Mouse (Mus musculus): ENCODE measurements around the gene Tmem50b. TPM values are rescaled to one million over a fixed set of nuclear protein-coding genes. Genes with fewer than 3 reads are reported as not detected.

The Tmem50b gene
- polyA plus RNA-seq, 1 experiment from 2014 or later: 39.5 TPM

DNA sequence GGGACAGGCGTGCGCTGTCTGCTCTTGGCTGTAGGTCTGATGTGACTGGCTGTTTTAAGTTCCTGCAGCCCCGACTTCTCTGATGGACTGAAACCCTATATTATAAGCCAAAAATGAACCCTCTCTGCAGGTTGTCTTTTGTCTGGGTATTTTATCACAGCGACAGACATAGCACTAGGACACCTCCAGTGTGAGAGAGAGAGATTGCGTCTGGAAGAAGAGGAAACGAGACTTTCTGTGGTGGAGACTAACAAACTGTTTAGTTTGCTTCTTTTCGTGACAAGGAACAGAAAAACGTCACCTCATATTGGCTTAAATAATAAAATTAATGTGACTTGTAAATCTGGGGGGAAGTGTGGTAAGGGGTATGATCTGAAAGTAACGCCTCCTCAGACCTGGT lies 4.1 kb upstream of the Tmem50b start:
- ATAC-seq (ENCODE audit: low read depth) (no peak), DNase-seq (ENCODE audit: low spot score) (no peak)
- Histone ChIP-seq H3K9ac (ENCODE audit: low read depth, low read length) (no peak overlapping the region), H3K27me3 (replicated peaks; ENCODE audit: control insufficient read depth, insufficient read depth, low read length) (no peaks in the 10 kb centered on the region), H3K9me3 (ENCODE audit: control insufficient read depth, low read length) (no peaks in the 10 kb centered on the region), H3K4me2 (ENCODE audit: low read depth, low read length) (no peak overlapping the region), H3K36me3 (ENCODE audit: control insufficient read depth, insufficient read depth, low read length) (no peaks in the 10 kb centered on the region), H3K4me3 (ENCODE audit: low read depth, low read length) (no peak overlapping the region), H3K4me1 (ENCODE audit: control insufficient read depth, insufficient read depth, low read length) (peaks cover 2% of the 10 kb centered on the region; the same call in 1 of the 2 replicates), H3K27ac (replicated peaks; ENCODE audit: low read depth, low read length) (no peak overlapping the region)
- WGBS: 68% methylated on average over 9 of the region's 9 CpGs

DNA sequence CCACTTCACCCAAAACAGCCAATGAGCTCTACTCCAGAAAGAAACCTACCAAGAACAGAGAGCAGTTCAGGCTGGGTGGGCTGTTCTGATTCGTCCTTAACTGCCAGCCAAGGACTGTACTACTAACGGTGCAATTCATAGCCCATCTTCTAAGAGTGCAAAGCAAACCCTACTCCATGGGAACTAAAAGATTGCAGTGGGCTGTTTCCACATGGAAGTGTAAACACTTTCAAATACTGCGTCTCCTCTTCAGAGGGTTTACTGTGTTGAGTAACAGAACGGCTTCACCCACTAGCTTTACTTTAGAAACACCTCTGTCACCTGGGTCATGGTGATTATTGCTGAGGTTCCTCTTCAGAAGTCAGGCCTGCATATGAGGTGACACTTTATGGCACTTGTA lies 3.5 kb upstream of the Tmem50b start:
- Histone ChIP-seq H3K27ac (replicated peaks; ENCODE audit: low read depth, low read length) (no peak overlapping the region), H3K4me1 (ENCODE audit: control insufficient read depth, insufficient read depth, low read length) (peaks cover 6% of the 10 kb centered on the region; the same call in 1 of the 2 replicates), H3K27me3 (replicated peaks; ENCODE audit: control insufficient read depth, insufficient read depth, low read length) (no peaks in the 10 kb centered on the region), H3K9ac (ENCODE audit: low read depth, low read length) (no peak overlapping the region), H3K4me2 (ENCODE audit: low read depth, low read length) (no peak overlapping the region), H3K4me3 (ENCODE audit: low read depth, low read length) (no peak overlapping the region), H3K9me3 (ENCODE audit: control insufficient read depth, low read length) (no peaks in the 10 kb centered on the region), H3K36me3 (ENCODE audit: control insufficient read depth, insufficient read depth, low read length) (no peaks in the 10 kb centered on the region)
- no peak for DNase-seq (ENCODE audit: low spot score)
- no peak for ATAC-seq (ENCODE audit: low read depth)
- WGBS: 75% methylated on average over 4 of the region's 4 CpGs

DNA sequence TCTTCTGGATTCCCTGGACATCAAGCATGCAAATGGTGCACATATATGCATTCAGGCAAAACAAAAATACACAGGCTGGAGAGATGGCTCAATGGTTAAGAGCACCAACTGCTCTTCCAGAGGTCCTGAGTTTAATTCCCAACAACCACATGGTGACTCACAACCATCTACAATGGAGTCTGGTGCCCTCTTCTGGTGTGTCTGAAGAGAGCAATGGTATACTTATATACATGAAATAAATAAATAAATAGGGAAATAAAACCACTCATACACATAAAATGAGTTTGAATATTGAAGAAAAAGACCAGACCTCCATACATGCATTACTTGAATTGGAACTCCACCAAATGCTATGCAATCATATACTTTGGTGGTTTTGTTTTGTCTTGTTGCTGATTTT lies 1.6 kb upstream of the Tmem50b start:
- Histone ChIP-seq H3K27ac (replicated peaks; ENCODE audit: low read depth, low read length) (no peak overlapping the region), H3K9me3 (ENCODE audit: control insufficient read depth, low read length) (no peaks in the 10 kb centered on the region), H3K36me3 (ENCODE audit: control insufficient read depth, insufficient read depth, low read length) (no peaks in the 10 kb centered on the region), H3K4me1 (ENCODE audit: control insufficient read depth, insufficient read depth, low read length) (peaks cover 6% of the 10 kb centered on the region; the same call in 1 of the 2 replicates), H3K27me3 (replicated peaks; ENCODE audit: control insufficient read depth, insufficient read depth, low read length) (no peaks in the 10 kb centered on the region), H3K4me2 (ENCODE audit: low read depth, low read length) (no peak overlapping the region), H3K4me3 (ENCODE audit: low read depth, low read length) (no peak overlapping the region), H3K9ac (ENCODE audit: low read depth, low read length) (no peak overlapping the region)
- DNase-seq (ENCODE audit: low spot score) (no peak), ATAC-seq (ENCODE audit: low read depth) (no peak)

DNA sequence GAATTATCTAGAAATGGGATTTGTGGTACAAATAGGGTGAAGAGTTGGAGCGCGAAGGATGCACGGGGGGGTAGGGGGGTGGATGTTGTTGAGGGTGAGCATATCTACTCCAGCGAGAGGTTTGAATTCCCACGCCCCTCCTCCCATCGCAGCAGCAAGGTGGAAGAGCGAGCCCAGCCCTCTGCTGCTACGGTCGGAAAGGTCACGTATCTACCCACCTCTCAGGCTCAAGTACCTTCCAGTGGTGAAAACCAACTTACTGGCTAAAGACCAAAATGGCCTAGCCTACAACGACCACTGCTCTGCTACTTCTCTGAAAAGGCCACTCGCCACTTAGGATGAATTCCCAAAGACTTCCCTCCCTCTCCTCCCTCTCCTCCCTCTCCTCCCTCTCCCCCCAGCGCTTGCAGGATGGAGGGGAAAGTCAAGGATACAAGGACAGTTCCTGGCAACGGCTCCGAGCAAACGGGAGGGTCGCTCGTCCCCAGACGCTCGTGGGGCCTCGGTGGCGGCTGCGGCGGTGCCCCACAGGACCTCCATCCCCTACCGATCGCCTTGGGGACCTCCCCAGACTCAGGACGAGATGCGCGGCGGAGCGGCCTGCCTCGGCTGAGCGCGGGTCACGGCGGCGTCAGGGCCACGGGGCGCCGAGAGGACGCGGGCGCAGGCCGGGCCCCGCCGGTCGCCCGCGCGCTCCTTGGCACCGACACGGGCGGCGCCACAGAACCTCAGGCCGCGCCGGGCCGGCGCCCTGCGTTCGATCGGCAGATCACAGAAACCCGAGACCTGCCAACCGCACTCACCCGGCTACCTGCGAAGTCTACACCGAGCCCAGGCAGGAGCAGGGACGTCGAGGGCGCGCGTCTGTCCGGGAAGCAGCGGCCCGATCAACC lies 575 bp downstream of the Tmem50b start:
- Histone ChIP-seq H3K9ac (ENCODE audit: low read depth, low read length) (peak overlapping the region; percentile 78), H3K27me3 (replicated peaks; ENCODE audit: control insufficient read depth, insufficient read depth, low read length) (no peaks in the 10 kb centered on the region), H3K4me3 (ENCODE audit: low read depth, low read length) (peak overlapping the region; percentile 81), H3K9me3 (ENCODE audit: control insufficient read depth, low read length) (no peaks in the 10 kb centered on the region), H3K36me3 (ENCODE audit: control insufficient read depth, insufficient read depth, low read length) (peaks cover 3% of the 10 kb centered on the region; the same call in 1 of the 2 replicates), H3K4me2 (ENCODE audit: low read depth, low read length) (peak overlapping the region; percentile 75), H3K4me1 (ENCODE audit: control insufficient read depth, insufficient read depth, low read length) (peaks cover 6% of the 10 kb centered on the region; the same call in 1 of the 2 replicates), H3K27ac (replicated peaks; ENCODE audit: low read depth, low read length) (no peak overlapping the region)
- peak; percentile 0; the same call in 1 of the 2 replicates for ATAC-seq (ENCODE audit: low read depth)
- WGBS: 2% methylated on average over 30 of the region's 75 CpGs
- DNase-seq (ENCODE audit: low spot score): peak; percentile 28

DNA sequence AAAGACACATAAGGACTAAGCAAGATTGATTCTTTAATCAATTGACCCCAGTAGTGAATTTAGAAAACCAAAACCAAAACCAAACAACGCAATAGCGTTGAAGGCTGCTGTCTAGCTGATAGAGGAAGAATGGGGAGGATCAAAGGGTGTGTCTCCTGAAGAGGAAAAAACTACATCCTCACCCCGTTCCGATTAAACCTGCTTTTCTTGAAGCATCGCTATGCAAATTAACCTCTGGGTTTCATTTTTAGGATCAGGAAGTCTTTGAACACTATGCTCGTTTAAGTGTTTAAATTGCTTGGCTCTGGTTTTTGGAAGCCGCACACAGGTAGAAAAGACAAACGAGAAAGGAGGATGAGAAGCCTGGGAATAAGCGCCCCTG lies 1.2 kb downstream of the Tmem50b start:
- Histone ChIP-seq H3K9ac (ENCODE audit: low read depth, low read length) (peak overlapping the region; percentile 78), H3K4me2 (ENCODE audit: low read depth, low read length) (peak overlapping the region; percentile 75), H3K36me3 (ENCODE audit: control insufficient read depth, insufficient read depth, low read length) (peaks cover 3% of the 10 kb centered on the region; the same call in 1 of the 2 replicates), H3K27me3 (replicated peaks; ENCODE audit: control insufficient read depth, insufficient read depth, low read length) (no peaks in the 10 kb centered on the region), H3K4me1 (ENCODE audit: control insufficient read depth, insufficient read depth, low read length) (peaks cover 6% of the 10 kb centered on the region; the same call in 1 of the 2 replicates), H3K4me3 (ENCODE audit: low read depth, low read length) (peak overlapping the region; percentile 81), H3K9me3 (ENCODE audit: control insufficient read depth, low read length) (no peaks in the 10 kb centered on the region), H3K27ac (replicated peaks; ENCODE audit: low read depth, low read length) (no peak overlapping the region)
- peak; percentile 43 for DNase-seq (ENCODE audit: low spot score)
- no peak for ATAC-seq (ENCODE audit: low read depth)
- WGBS: 19% methylated on average over 9 of the region's 9 CpGs

DNA sequence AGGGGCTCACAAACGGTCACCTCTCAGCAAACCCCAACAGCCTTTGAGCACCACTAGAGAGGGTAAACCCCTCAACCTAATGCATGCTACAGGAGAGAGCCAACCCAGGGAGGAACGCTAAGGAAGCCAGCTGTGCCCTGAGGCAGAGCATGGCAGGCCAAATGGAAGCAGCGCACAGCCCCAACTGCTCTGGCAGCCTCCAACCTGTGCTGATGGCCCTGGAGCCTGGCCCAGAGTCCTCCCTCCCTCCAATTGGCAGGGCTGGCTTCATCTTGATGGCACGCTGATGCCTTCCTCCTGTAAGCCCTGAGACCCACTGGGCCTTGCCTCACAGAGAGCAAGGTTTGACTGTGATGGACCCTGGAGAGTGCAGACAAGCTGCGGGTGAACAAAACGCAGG lies 2.5 kb downstream of the Tmem50b start:
- WGBS: 78% methylated on average over 6 of the region's 6 CpGs
- Histone ChIP-seq H3K36me3 (ENCODE audit: control insufficient read depth, insufficient read depth, low read length) (peaks cover 3% of the 10 kb centered on the region; the same call in 1 of the 2 replicates), H3K27ac (replicated peaks; ENCODE audit: low read depth, low read length) (no peak overlapping the region), H3K4me2 (ENCODE audit: low read depth, low read length) (no peak overlapping the region), H3K27me3 (replicated peaks; ENCODE audit: control insufficient read depth, insufficient read depth, low read length) (no peaks in the 10 kb centered on the region), H3K9ac (ENCODE audit: low read depth, low read length) (0 out of 2 replicates have a peak overlapping the region, but pooled peaks have one; percentile 5), H3K4me3 (ENCODE audit: low read depth, low read length) (no peak overlapping the region), H3K9me3 (ENCODE audit: control insufficient read depth, low read length) (no peaks in the 10 kb centered on the region), H3K4me1 (ENCODE audit: control insufficient read depth, insufficient read depth, low read length) (peaks cover 6% of the 10 kb centered on the region; the same call in 1 of the 2 replicates)
- no peak for DNase-seq (ENCODE audit: low spot score)
- ATAC-seq (ENCODE audit: low read depth): no peak

DNA sequence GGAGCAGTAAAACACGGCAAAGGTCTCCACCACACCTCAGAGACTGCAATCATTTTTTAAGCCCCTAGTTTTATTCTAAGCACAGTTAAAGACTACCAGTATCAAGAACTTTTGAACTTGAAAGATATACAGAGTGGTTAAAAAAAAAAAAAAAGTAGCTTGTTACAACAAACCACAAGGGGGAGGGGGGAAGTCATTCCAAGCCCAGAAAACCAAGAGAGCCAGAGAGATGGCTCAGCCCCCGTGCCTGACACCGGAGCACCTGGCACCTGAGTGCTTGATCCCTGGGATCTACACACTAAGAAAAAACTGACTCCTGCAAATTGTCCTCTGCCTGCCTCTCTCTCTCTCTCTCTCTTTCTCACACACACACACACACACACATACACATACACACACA lies 4.3 kb downstream of the Tmem50b start:
- Histone ChIP-seq H3K27me3 (replicated peaks; ENCODE audit: control insufficient read depth, insufficient read depth, low read length) (no peaks in the 10 kb centered on the region), H3K27ac (replicated peaks; ENCODE audit: low read depth, low read length) (no peak overlapping the region), H3K4me2 (ENCODE audit: low read depth, low read length) (no peak overlapping the region), H3K4me1 (ENCODE audit: control insufficient read depth, insufficient read depth, low read length) (peaks cover 6% of the 10 kb centered on the region; the same call in 1 of the 2 replicates), H3K4me3 (ENCODE audit: low read depth, low read length) (no peak overlapping the region), H3K9me3 (ENCODE audit: control insufficient read depth, low read length) (no peaks in the 10 kb centered on the region), H3K9ac (ENCODE audit: low read depth, low read length) (no peak overlapping the region), H3K36me3 (ENCODE audit: control insufficient read depth, insufficient read depth, low read length) (peaks cover 3% of the 10 kb centered on the region; the same call in 1 of the 2 replicates)
- DNase-seq (ENCODE audit: low spot score) (no peak), ATAC-seq (ENCODE audit: low read depth) (no peak)
- WGBS: 61% methylated on average over 3 of the region's 3 CpGs

DNA sequence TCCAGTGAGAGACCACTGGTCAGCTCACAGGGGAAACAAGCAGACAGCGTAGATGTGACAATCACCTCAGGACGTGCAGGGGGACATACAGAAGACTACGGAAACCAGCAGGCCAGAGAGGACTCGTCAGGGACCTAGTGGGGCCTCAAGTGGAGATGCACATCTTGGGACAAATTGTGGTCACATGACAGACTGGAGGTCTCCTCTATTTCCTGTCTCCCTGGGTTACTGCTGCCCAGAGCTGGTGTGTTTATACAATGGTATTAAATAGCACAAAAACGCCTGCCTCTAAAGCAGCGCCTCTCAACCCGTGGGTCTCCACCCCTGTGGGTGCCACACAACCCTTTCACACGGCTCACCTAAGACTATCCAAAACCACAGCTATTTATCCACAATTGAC lies 5.4 kb downstream of the Tmem50b start:
- H3K27me3 ChIP-seq (replicated peaks; ENCODE audit: control insufficient read depth, insufficient read depth, low read length): no peaks in the 10 kb centered on the region
- DNase-seq (ENCODE audit: low spot score) (no peak), ATAC-seq (ENCODE audit: low read depth) (no peak)
- no peak overlapping the region for H3K4me3 ChIP-seq (ENCODE audit: low read depth, low read length)
- peaks cover 9% of the 10 kb centered on the region; the same call in 1 of the 2 replicates for H3K4me1 ChIP-seq (ENCODE audit: control insufficient read depth, insufficient read depth, low read length)
- H3K27ac ChIP-seq (replicated peaks; ENCODE audit: low read depth, low read length): no peak overlapping the region
- no peak overlapping the region for H3K4me2 ChIP-seq (ENCODE audit: low read depth, low read length)
- WGBS: 59% methylated on average over 8 of the region's 8 CpGs
- H3K9me3 ChIP-seq (ENCODE audit: control insufficient read depth, low read length): no peaks in the 10 kb centered on the region
- no peak overlapping the region for H3K9ac ChIP-seq (ENCODE audit: low read depth, low read length)
- peaks cover 3% of the 10 kb centered on the region; the same call in 1 of the 2 replicates for H3K36me3 ChIP-seq (ENCODE audit: control insufficient read depth, insufficient read depth, low read length)
